Mouse (Mus musculus): ENCODE data around the gene Shank2.

DNA sequence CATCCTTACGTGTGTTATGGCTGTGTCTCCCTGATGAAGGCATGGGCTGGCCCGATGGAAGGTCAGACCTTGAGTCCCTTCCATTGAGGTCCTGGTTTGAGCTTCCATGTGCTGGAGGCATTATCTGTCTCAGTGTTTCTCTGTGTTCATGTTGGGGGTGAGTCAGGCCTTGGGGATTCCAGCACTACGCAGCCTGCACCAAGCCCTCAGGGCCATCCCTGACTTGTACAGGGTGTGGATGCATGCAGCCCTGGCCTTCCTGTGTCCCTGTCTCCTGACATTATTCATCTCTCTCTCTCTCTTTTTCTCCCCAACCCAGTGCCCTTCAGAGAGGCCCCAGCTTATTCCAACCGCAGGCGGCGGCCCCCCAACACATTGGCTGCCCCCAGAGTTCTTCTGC is 177.7 kb downstream of the Shank2 start:
- no peak for TF ChIP-seq POLR2A (IDR thresholded peaks at IDR 0.05; ENCODE audit: borderline replicate concordance, control insufficient read depth, low read depth, low read length)
- TF ChIP-seq CTCF (IDR thresholded peaks at IDR 0.05; ENCODE audit: control insufficient read depth, insufficient read depth, low read length): no peak

Measured in bone marrow, adult 2 months (tissue).